Mouse (Mus musculus) bone marrow, adult 2 months (tissue): ENCODE results near the gene Gm21992.

Experiments used
- CTCF ChIP-seq: fragments of 200-500 bp; IDR thresholded peaks from 2 replicates; pipeline ENCODE4 v1.5.1; 2011; ENCODE audit warnings: low read length, control low read depth; ENCODE audit not compliant: control insufficient read depth, insufficient read depth
- POLR2A ChIP-seq: fragments of 200-500 bp; IDR thresholded peaks from 2 replicates; pipeline ENCODE4 v1.6.1; 2011; ENCODE audit warnings: low read depth, mild to moderate bottlenecking, control low read depth, low read length, borderline replicate concordance; ENCODE audit not compliant: control insufficient read depth

GRCm38 (mm10) chr19:4855470-4855820 is 44.0 kb upstream of the Gm21992 start:
- TF ChIP-seq POLR2A = no peak
- no peak for TF ChIP-seq CTCF
